Mouse (Mus musculus): ENCODE results near the gene Mapkapk2.

DNA sequence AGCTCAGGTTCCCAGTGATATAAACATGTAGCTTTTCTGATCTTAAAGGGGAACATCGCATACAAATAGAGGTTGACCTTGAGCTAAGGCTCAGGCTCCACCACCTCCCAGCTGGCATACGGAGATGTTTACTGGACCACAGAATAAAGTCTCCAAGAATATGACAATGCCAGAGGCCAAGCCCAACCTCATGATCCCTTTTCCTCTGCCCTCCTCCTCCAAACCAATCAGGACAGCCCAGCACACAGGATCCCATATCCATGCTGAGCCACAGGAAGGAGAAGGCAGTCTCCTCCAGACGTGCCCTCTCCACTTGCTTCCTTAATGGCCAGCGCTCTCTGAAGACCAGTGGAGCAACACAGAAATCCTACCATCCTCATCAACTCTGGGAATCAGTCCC lies 6.7 kb downstream of the Mapkapk2 start:
- TF ChIP-seq CTCF (IDR thresholded peaks at IDR 0.05; ENCODE audit: borderline replicate concordance, insufficient read depth, low read length): no peak
- no peak for TF ChIP-seq POLR2A (IDR thresholded peaks at IDR 0.05; ENCODE audit: low read depth, low read length)
